Comparison of ENCODE assay signal across 22 mouse cellular contexts in the genomic region with DNA sequence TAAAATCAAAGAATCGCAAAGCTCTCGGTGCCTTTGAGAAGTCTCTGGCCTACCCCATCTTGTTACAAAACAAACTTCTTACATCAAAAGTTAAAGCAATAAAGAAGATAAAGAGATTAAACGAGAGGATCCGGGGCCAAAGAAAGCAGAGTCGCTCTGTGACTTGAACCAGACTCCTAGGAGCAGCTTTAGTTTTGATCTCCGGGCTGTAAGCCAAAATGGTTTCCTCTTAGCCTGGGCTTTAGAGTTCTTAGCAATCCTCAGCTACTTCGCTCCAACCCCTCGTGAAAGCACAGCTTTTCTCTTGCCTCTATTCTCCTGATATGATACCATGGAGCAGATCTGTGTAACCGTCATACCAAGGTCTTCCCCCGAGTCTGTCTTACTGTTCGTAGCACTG.
DNase-seq lines count a peak whose midpoint lies in the region; ATAC-seq and TF ChIP-seq lines count a peak whose summit lies in the region.
"Had no signal": no experiment of that assay in that cellular context is flagged by ENCODE, and none has a peak within 500 bp of the region (broad histone marks: within the 10 kb centered on the region; RNA-seq: fewer than 3 reads in every experiment).

No protein-coding gene starts in this region.

- no peak overlapping the region for H3K4me2 ChIP-seq in heart, embryonic 14.5 days (ENCODE audit: low read length)
- H3K4me2 ChIP-seq in midbrain, embryonic 11.5 days: no peak overlapping the region
- no peak overlapping the region for H3K4me2 ChIP-seq in midbrain, postnatal 0 days (ENCODE audit: low read depth, low read length, poor library complexity, severe bottlenecking)
- H3K4me2 ChIP-seq: hindbrain, embryonic 13.5 days; limb, embryonic 12.5 days; liver, embryonic 11.5 days; midbrain, embryonic 12.5 days had no signal

- H3K4me1 ChIP-seq in heart, embryonic 14.5 days (ENCODE audit: control insufficient read depth in 2 of 2, insufficient read depth in 2 of 2, low read length in 2 of 2): peaks cover 7 to 22% of the 10 kb centered on the region in 2 experiments
- peaks cover 9% of the 10 kb centered on the region for H3K4me1 ChIP-seq in midbrain, embryonic 11.5 days (ENCODE audit: control insufficient read depth, insufficient read depth, low read length)
- H3K4me1 ChIP-seq in midbrain, postnatal 0 days (ENCODE audit: insufficient read depth, low read length): peaks cover 2% of the 10 kb centered on the region; the same call in 1 of the 2 replicates

- H3K9ac ChIP-seq in heart, embryonic 14.5 days (ENCODE audit: low read length): no peak overlapping the region
- no peak overlapping the region for H3K9ac ChIP-seq in midbrain, embryonic 11.5 days (ENCODE audit: low read length)
- no peak overlapping the region for H3K9ac ChIP-seq in midbrain, postnatal 0 days (replicated peaks; ENCODE audit: low read length, poor library complexity, severe bottlenecking)
- H3K9ac ChIP-seq: hindbrain, embryonic 13.5 days; limb, embryonic 12.5 days; midbrain, embryonic 12.5 days had no signal

- no peak overlapping the region for H3K4me3 ChIP-seq in heart, embryonic 14.5 days (ENCODE audit: control insufficient read depth in 1 of 2, insufficient read depth in 1 of 2, low read depth in 1 of 2, low read length in 2 of 2)
- no peak overlapping the region for H3K4me3 ChIP-seq in midbrain, embryonic 11.5 days (ENCODE audit: low read depth, low read length)
- no peak overlapping the region for H3K4me3 ChIP-seq in midbrain, postnatal 0 days (ENCODE audit: low read depth, low read length)
- H3K4me3 ChIP-seq: hindbrain, embryonic 13.5 days; limb, embryonic 12.5 days; midbrain, embryonic 12.5 days had no signal

- H3K36me3 ChIP-seq in heart, embryonic 14.5 days (ENCODE audit: control insufficient read depth, insufficient read depth, low read length): no peaks in the 10 kb centered on the region
- no peaks in the 10 kb centered on the region for H3K36me3 ChIP-seq in midbrain, embryonic 11.5 days (ENCODE audit: control insufficient read depth, insufficient read depth, low read length)
- no peaks in the 10 kb centered on the region for H3K36me3 ChIP-seq in midbrain, postnatal 0 days (ENCODE audit: insufficient read depth, low read length)
- H3K36me3 ChIP-seq: G1E; hindbrain, embryonic 13.5 days; limb, embryonic 12.5 days; midbrain, embryonic 12.5 days had no signal

- no peaks in the 10 kb centered on the region for H3K9me3 ChIP-seq in heart, embryonic 14.5 days (ENCODE audit: control insufficient read depth, low read length)
- no peaks in the 10 kb centered on the region for H3K9me3 ChIP-seq in midbrain, embryonic 11.5 days (ENCODE audit: control insufficient read depth, low read length)
- H3K9me3 ChIP-seq in midbrain, postnatal 0 days (ENCODE audit: low read length): no peaks in the 10 kb centered on the region
- H3K9me3 ChIP-seq: hindbrain, embryonic 13.5 days; limb, embryonic 12.5 days; midbrain, embryonic 12.5 days had no signal

- no peak for TF ChIP-seq CTCF in midbrain, postnatal 0 days (IDR thresholded peaks at IDR 0.05)

- H3K27me3 ChIP-seq in heart, embryonic 14.5 days (ENCODE audit: control insufficient read depth, insufficient read depth, low read length): no peaks in the 10 kb centered on the region
- H3K27me3 ChIP-seq in midbrain, embryonic 11.5 days (ENCODE audit: control insufficient read depth, insufficient read depth, low read length): no peaks in the 10 kb centered on the region
- no peaks in the 10 kb centered on the region for H3K27me3 ChIP-seq in midbrain, postnatal 0 days (ENCODE audit: insufficient read depth, low read length)
- H3K27me3 ChIP-seq: hindbrain, embryonic 13.5 days had no signal

- H3K27ac ChIP-seq in heart, embryonic 14.5 days (replicated peaks in 1 of 2; ENCODE audit: control insufficient read depth in 1 of 2, insufficient read depth in 1 of 2, low read depth in 2 of 2, low read length in 2 of 2): peak overlapping the region; percentile 5 to 20; a peak in 2 of 4 replicates
- no peak overlapping the region for H3K27ac ChIP-seq in midbrain, embryonic 11.5 days (ENCODE audit: low read depth, low read length)
- H3K27ac ChIP-seq in midbrain, postnatal 0 days (ENCODE audit: low read depth, low read length): no peak overlapping the region
- H3K27ac ChIP-seq: hindbrain, embryonic 13.5 days; limb, embryonic 12.5 days; midbrain, embryonic 12.5 days had no signal

- no peak for ATAC-seq in heart, embryonic 14.5 days (ENCODE audit: insufficient number of reproducible peaks, insufficient read depth, low FRiP score, low read depth)
- no peak for ATAC-seq in midbrain, embryonic 11.5 days (ENCODE audit: low FRiP score)
- no peak for ATAC-seq in midbrain, postnatal 0 days (ENCODE audit: low FRiP score)
- ATAC-seq: forebrain, embryonic 14.5 days had no signal

- DNase-seq in adrenal gland, postnatal 14 days: peak; percentile 12
- no peak for DNase-seq in adrenal gland, adult 2 months
- no peak for DNase-seq in heart, adult 18-20 months
- peak; percentile 39 for DNase-seq in kidney, postnatal 14 days
- DNase-seq in kidney, adult 8-10 months: no peak
- DNase-seq in midbrain, embryonic 11.5 days (ENCODE audit: low spot score, missing footprints): peak; percentile 2
- DNase-seq in midbrain, postnatal 0 days (ENCODE audit: low spot score): no peak
- DNase-seq: cerebellum, adult 18-20 months; cerebellum, postnatal 14 days; gastrocnemius, postnatal 14 days; heart, postnatal 4 days; kidney, adult 2 months; lung, postnatal 10 days; thymus, adult 2 months; thymus, postnatal 36 days had no signal

- 54% methylated on average over 11 of the region's 11 CpGs for WGBS in heart, embryonic 14.5 days
- 77% methylated on average over 11 of the region's 11 CpGs for WGBS in midbrain, embryonic 11.5 days
- 72% methylated on average over 11 of the region's 11 CpGs for WGBS in midbrain, postnatal 0 days

Comparison
In these comparisons a context has a peak if more than half of its experiments do, and no peak if none do; other contexts are left out.
1. DNase-seq: peak in adrenal gland, postnatal 14 days (single experiment), kidney, postnatal 14 days (single experiment) and midbrain, embryonic 11.5 days (single experiment); none in adrenal gland, adult 2 months (single experiment), heart, adult 18-20 months (0 of 2), kidney, adult 8-10 months (0 of 2) and midbrain, postnatal 0 days (single experiment).
2. H3K27ac ChIP-seq: peak in heart, embryonic 14.5 days (2 of 2); none in midbrain, embryonic 11.5 days (single experiment) and midbrain, postnatal 0 days (single experiment).